Mouse (Mus musculus) kidney, embryonic 14.5 days (tissue): ENCODE results near the gene Alkbh6. TPM values are rescaled to one million over a fixed set of nuclear protein-coding genes. Genes with fewer than 3 reads are reported as not detected.

Source experiments
- ATAC-seq: fragments of 200-750 bp; cut with Nextera tagmentation; 2 replicates; pipeline ENCODE4 v1.8.0; 2017; ENCODE audit warnings: moderate number of reproducible peaks, mild to moderate bottlenecking, moderate TSS enrichment, moderate library complexity; ENCODE audit not compliant: low FRiP score, low TSS enrichment
- H3K27ac ChIP-seq: fragments of 300-500 bp; sonication (generic); 2 replicates; pipeline ENCODE4 v1.5.1; 2014; ENCODE audit warnings: low read depth, mild to moderate bottlenecking, low read length, moderate library complexity, mixed read lengths
- H3K27me3 ChIP-seq: fragments of 300-500 bp; sonication (generic); 2 replicates; pipeline ENCODE4 v1.6.1; 2014; ENCODE audit warnings: mild to moderate bottlenecking, low read length; ENCODE audit not compliant: control insufficient read depth, insufficient read depth
- H3K36me3 ChIP-seq: fragments of 300-500 bp; sonication (generic); 2 replicates; pipeline ENCODE4 v1.6.1; 2014; ENCODE audit warnings: low read length, mixed read lengths; ENCODE audit not compliant: control insufficient read depth, insufficient read depth
- H3K4me1 ChIP-seq: fragments of 300-500 bp; sonication (generic); 2 replicates; pipeline ENCODE4 v1.6.1; 2014; ENCODE audit warnings: low read length, mixed read lengths; ENCODE audit not compliant: control insufficient read depth, insufficient read depth
- H3K4me2 ChIP-seq: fragments of 300-500 bp; sonication (generic); replicated peaks from 2 replicates; pipeline ENCODE4 v1.6.1; 2014; ENCODE audit warnings: low read depth, mild to moderate bottlenecking, low read length
- H3K4me3 ChIP-seq: fragments of 300-500 bp; sonication (generic); 2 replicates; pipeline ENCODE4 v1.5.1; 2014; ENCODE audit warnings: mild to moderate bottlenecking, low read length
- H3K9ac ChIP-seq: fragments of 300-500 bp; sonication (generic); 2 replicates; pipeline ENCODE4 v1.6.1; 2014; ENCODE audit warnings: low read depth, mild to moderate bottlenecking, low read length, moderate library complexity
- H3K9me3 ChIP-seq: fragments of 300-500 bp; sonication (generic); 2 replicates; pipeline ENCODE4 v1.6.1; 2016; ENCODE audit warnings: low read length; ENCODE audit not compliant: control insufficient read depth
- WGBS: fragments of 180-500 bp; shearing (Covaris S2); extraction: QIAGEN DNeasy Blood & Tissue Kit; methylation state at CpG from one replicate; pipeline ENCODE4 v1.1.7; 2014; 5-methylcytosine and 5-hydroxymethylcytosine counted together
- polyA plus RNA-seq: library from polyadenylated mRNA; unstranded; fragments of >200 nt; fragmentation: Nextera tagmentation; extraction: Ambion mirVana; gene quantifications from 2 replicates; pipeline ENCODE4 v1.2.1, GENCODE M21; 2014

Alkbh6 gene
- polyA plus RNA-seq, 1 experiment from 2014 or later, result 85.5 TPM

GRCm38 (mm10) chr7:30353279-30353822 lies 44.8 kb downstream of the Alkbh6 start:
- H3K4me1 ChIP-seq, result 0 out of 2 replicates have a peak, but pooled peaks cover 4% of the 10 kb centered on the region
- 10% methylated on average over 6 of the region's 6 CpGs for WGBS
- no peak overlapping the region for H3K9ac ChIP-seq
- H3K9me3 ChIP-seq, result no peaks in the 10 kb centered on the region
- ATAC-seq, result no peak
- H3K27me3 ChIP-seq, result no peaks in the 10 kb centered on the region
- no peaks in the 10 kb centered on the region for H3K36me3 ChIP-seq
- no peak overlapping the region for H3K27ac ChIP-seq
- H3K4me2 ChIP-seq, result no peak overlapping the region
- no peak overlapping the region for H3K4me3 ChIP-seq

GRCm38 (mm10) chr7:30354059-30354458 lies 45.5 kb downstream of the Alkbh6 start:
- no peak for ATAC-seq
- no peak overlapping the region for H3K9ac ChIP-seq
- 0 out of 2 replicates have a peak, but pooled peaks cover 6% of the 10 kb centered on the region for H3K4me1 ChIP-seq
- 65% methylated on average over 4 of the region's 4 CpGs for WGBS
- H3K4me2 ChIP-seq, result no peak overlapping the region
- no peaks in the 10 kb centered on the region for H3K9me3 ChIP-seq
- H3K27ac ChIP-seq, result no peak overlapping the region
- H3K27me3 ChIP-seq, result no peaks in the 10 kb centered on the region
- no peak overlapping the region for H3K4me3 ChIP-seq
- no peaks in the 10 kb centered on the region for H3K36me3 ChIP-seq

GRCm38 (mm10) chr7:30358378-30359186 lies 50.1 kb downstream of the Alkbh6 start:
- Histone ChIP-seq H3K9me3 (no peaks in the 10 kb centered on the region), H3K4me2 (peak overlapping the region; percentile 22), H3K9ac (0 out of 2 replicates have a peak overlapping the region, but pooled peaks have one; percentile 5), H3K36me3 (0 out of 2 replicates have a peak, but pooled peaks cover 6% of the 10 kb centered on the region), H3K27ac (peak overlapping the region; percentile 93), H3K4me3 (no peak overlapping the region; the same call in 1 of the 2 replicates), H3K27me3 (no peaks in the 10 kb centered on the region), H3K4me1 (peaks cover 21% of the 10 kb centered on the region; the same call in 1 of the 2 replicates)
- 64% methylated on average over 7 of the region's 7 CpGs for WGBS
- no peak for ATAC-seq

- peaks cover 4% of the 10 kb centered on the region; the same call in 1 of the 2 replicates for H3K27me3 ChIP-seq
- H3K36me3 ChIP-seq, result 0 out of 2 replicates have a peak, but pooled peaks cover 6% of the 10 kb centered on the region
- 0 out of 2 replicates have a peak overlapping the region, but pooled peaks have one; percentile 5 for H3K9ac ChIP-seq
- peaks cover 21% of the 10 kb centered on the region; the same call in 1 of the 2 replicates for H3K4me1 ChIP-seq
- peak overlapping the region; percentile 93 for H3K27ac ChIP-seq
- whole genome bisulfite sequencing, result 75% methylated on average over 31 of the region's 31 CpGs
- H3K9me3 ChIP-seq, result no peaks in the 10 kb centered on the region
- no peak for ATAC-seq
- H3K4me2 ChIP-seq, result peak overlapping the region; percentile 22
- H3K4me3 ChIP-seq, result no peak overlapping the region; the same call in 1 of the 2 replicates
These were observed 50.9 kb downstream of the Alkbh6 start for GRCm38 (mm10) chr7:30359276-30359865.

- 92% methylated on average over 17 of the region's 17 CpGs for WGBS
- Histone ChIP-seq H3K4me2 (peak overlapping the region; percentile 22; the same call in 1 of the 2 replicates), H3K4me1 (peaks cover 21% of the 10 kb centered on the region; the same call in 1 of the 2 replicates), H3K9me3 (no peaks in the 10 kb centered on the region), H3K27me3 (peaks cover 4% of the 10 kb centered on the region; the same call in 1 of the 2 replicates), H3K4me3 (no peak overlapping the region), H3K36me3 (0 out of 2 replicates have a peak, but pooled peaks cover 6% of the 10 kb centered on the region), H3K9ac (no peak overlapping the region), H3K27ac (peak overlapping the region; percentile 93)
- ATAC-seq, result no peak
These were observed 51.5 kb downstream of the Alkbh6 start for GRCm38 (mm10) chr7:30360028-30360427.

GRCm38 (mm10) chr7:30362652-30363343 lies 54.3 kb downstream of the Alkbh6 start, which contains the start of gene Lrfn3:
Gene Lrfn3, minus strand, starts transcription at chr7:30362772.
- Histone ChIP-seq H3K9ac (peak within 1 kb of the TSS; percentile 89), H3K27ac (no peak within 1 kb of the TSS; the same call in 1 of the 2 replicates), H3K36me3 (0 out of 2 replicates have a peak, but pooled peaks cover 6% of the 10 kb centered on the region), H3K4me1 (peaks cover 21% of the 10 kb centered on the region; the same call in 1 of the 2 replicates), H3K27me3 (peaks cover 4% of the 10 kb centered on the region; the same call in 1 of the 2 replicates), H3K9me3 (no peaks in the 10 kb centered on the region), H3K4me3 (peak within 1 kb of the TSS; percentile 75), H3K4me2 (peak within 1 kb of the TSS; percentile 63)
- 2% methylated on average over 31 of the region's 55 CpGs for WGBS
- ATAC-seq, result peak; percentile 45

- peak overlapping the region; percentile 75 for H3K4me3 ChIP-seq
- no peaks in the 10 kb centered on the region for H3K9me3 ChIP-seq
- 0 out of 2 replicates have a peak, but pooled peaks cover 6% of the 10 kb centered on the region for H3K36me3 ChIP-seq
- H3K4me1 ChIP-seq, result peaks cover 17% of the 10 kb centered on the region; the same call in 1 of the 2 replicates
- peak overlapping the region; percentile 63 for H3K4me2 ChIP-seq
- peaks cover 4% of the 10 kb centered on the region; the same call in 1 of the 2 replicates for H3K27me3 ChIP-seq
- no peak overlapping the region for H3K27ac ChIP-seq
- 63% methylated on average over 6 of the region's 6 CpGs for WGBS
- ATAC-seq, result no peak
- peak overlapping the region; percentile 89; the same call in 1 of the 2 replicates for H3K9ac ChIP-seq
These were observed 54.8 kb downstream of the Alkbh6 start for GRCm38 (mm10) chr7:30363344-30363738.
